Mouse (Mus musculus) heart, postnatal 36 days (tissue): ENCODE results near the gene Psg19. TPM values are rescaled to one million over a fixed set of nuclear protein-coding genes. Genes with fewer than 3 reads are reported as not detected.
"Not testable (repeated sequence)": the region's sequence is repeated elsewhere in the genome, so short reads cannot be mapped to it uniquely, and the experiment has no call there.

Experiments
- DNase-seq, 2 experiments: peaks; one replicate each; pipeline ENCODE4 v3.0.0; 2021 to 2022
- intact Hi-C: fragments of 180-260 bp; cut with DNase I; formaldehyde crosslinking; loops from one replicate; pipeline ENCODE4 v1.15.1; 2025
- total RNA-seq, 2 experiments: library from RNA; stranded (reverse); gene quantifications; 2 replicates each; pipeline ENCODE4 v1.2.3; 2021

Gene Psg19
- total RNA-seq = not detected

- intact Hi-C loops = no loop called here
- no peak for DNase-seq
These were observed at the start of gene Psg19 for GRCm38 (mm10) chr7:18798420-18798819. Gene Psg19 (minus strand): TSS chr7:18798520.

- no peak for DNase-seq
- intact Hi-C loops = no loop called here
These were observed 46.5 kb upstream of the Psg19 start for GRCm38 (mm10) chr7:18844811-18845210.

- no peak for DNase-seq
- intact Hi-C loops = no loop called here
These were observed 42.9 kb upstream of the Psg19 start for GRCm38 (mm10) chr7:18841174-18841567.

GRCm38 (mm10) chr7:18840386-18841173 is 42.3 kb upstream of the Psg19 start:
- intact Hi-C loops = no loop called here
- peak; percentile 62 to 71 for DNase-seq

GRCm38 (mm10) chr7:18839865-18840264 is 41.5 kb upstream of the Psg19 start, which contains the start of gene Mill2:
Gene Mill2 (plus strand): TSS chr7:18839966.
- intact Hi-C loops = no loop called here
- peak; percentile 24 to 51 for DNase-seq

GRCm38 (mm10) chr7:18832298-18832697 is 34.0 kb upstream of the Psg19 start:
- intact Hi-C loops = loop anchor here (1.0 kb wide), 1 partner anchor 41 kb away; no protein-coding TSS in a partner anchor
- peak; percentile 25 to 29 for DNase-seq

- intact Hi-C loops = loop anchor here (10.0 kb wide), 1 partner anchor 75 kb away; no protein-coding TSS in a partner anchor
These were observed 31.2 kb upstream of the Psg19 start for GRCm38 (mm10) chr7:18829545-18829944.

GRCm38 (mm10) chr7:18828592-18828991 is 30.3 kb upstream of the Psg19 start:
- intact Hi-C loops = loop anchor here (1.0 to 10.0 kb wide), 2 partner anchors 45 to 74 kb away; no protein-coding TSS in a partner anchor
- peak in 1 of 2 experiments; percentile 10 for DNase-seq

More at GRCm38 (mm10) chr7:18829545-18829944, 31.2 kb upstream of the Psg19 start:
- DNase-seq = no peak

- intact Hi-C loops = loop anchor here (1.0 to 10.0 kb wide), 2 partner anchors 45 to 73 kb away; no protein-coding TSS in a partner anchor
- DNase-seq = no peak
These were observed 29.6 kb upstream of the Psg19 start for GRCm38 (mm10) chr7:18827792-18828546.

GRCm38 (mm10) chr7:18821507-18821906 is 23.2 kb upstream of the Psg19 start, which contains the start of gene Psg17:
Gene Psg17 (minus strand): TSS chr7:18821607.
- intact Hi-C loops = loop anchor here (10.0 kb wide), 1 partner anchor 67 kb away; no protein-coding TSS in a partner anchor
- DNase-seq = no peak

- intact Hi-C loops = no loop called here
- no peak for DNase-seq
These were observed 20.0 kb upstream of the Psg19 start for GRCm38 (mm10) chr7:18818301-18818700.

- DNase-seq = no peak
- intact Hi-C loops = no loop called here
These were observed 5.2 kb upstream of the Psg19 start for GRCm38 (mm10) chr7:18803526-18803925.

GRCm38 (mm10) chr7:18799129-18799528 is 809 bp upstream of the Psg19 start:
- DNase-seq = no peak
- intact Hi-C loops = no loop called here

- intact Hi-C loops = loop anchor here (2.0 kb wide), 1 partner anchor 66 kb away; no protein-coding TSS in a partner anchor
- DNase-seq = not testable (repeated sequence)
These were observed 7.6 kb downstream of the Psg19 start for GRCm38 (mm10) chr7:18790671-18791070.

- DNase-seq = not testable (repeated sequence)
- intact Hi-C loops = loop anchor here (5.0 kb wide), 1 partner anchor 34 kb away; no protein-coding TSS in a partner anchor
These were observed 17.0 kb downstream of the Psg19 start for GRCm38 (mm10) chr7:18781301-18781700.

- intact Hi-C loops = no loop called here
- no peak for DNase-seq
These were observed 19.0 kb downstream of the Psg19 start for GRCm38 (mm10) chr7:18779337-18779781.

GRCm38 (mm10) chr7:18762885-18763284 is 35.4 kb downstream of the Psg19 start:
- intact Hi-C loops, DNase-seq: not testable (repeated sequence)

GRCm38 (mm10) chr7:18760152-18760551 is 38.2 kb downstream of the Psg19 start:
- DNase-seq, intact Hi-C loops: not testable (repeated sequence)

- DNase-seq = peak; percentile 63 to 67
These were observed 48.3 kb downstream of the Psg19 start for GRCm38 (mm10) chr7:18749896-18750477.

More at GRCm38 (mm10) chr7:18749896-18750477, 48.3 kb downstream of the Psg19 start:
- intact Hi-C loops = loop anchor here (1.0 to 10.0 kb wide), 3 partner anchors 32 to 123 kb away; partner anchors contain the start of gene Psg17
